In genomic region chr4:143350047-143351015, GRCm38 (mm10) we compare ENCODE assay signal across 9 mouse cellular contexts. TPM values are rescaled to one million over a fixed set of nuclear protein-coding genes. Genes with fewer than 3 reads are reported as not detected.
DNase-seq lines count a peak whose midpoint lies in the region; ATAC-seq and TF ChIP-seq lines count a peak whose summit lies in the region.
"Had no signal": no experiment of that assay in that cellular context is flagged by ENCODE, and none has a peak within 500 bp of the region (broad histone marks: within the 10 kb centered on the region; RNA-seq: fewer than 3 reads in every experiment).

No protein-coding gene starts in this region.

- no peak for DNase-seq in heart, adult 2 months
- DNase-seq in heart, adult 11 months, result no peak
- peak; percentile 41 for DNase-seq in embryo, embryonic 9.5 days (ENCODE audit: extremely low spot score)
- peak; percentile 72 for DNase-seq in intestine, embryonic 14.5 days (ENCODE audit: low spot score)
- DNase-seq in thymus, postnatal 0 days (ENCODE audit: low spot score), result no peak

- intact Hi-C loops in heart, adult 2 months (cut with DNase I), result no loop called here

- no peak for TF ChIP-seq EP300 in heart, adult 2 months (IDR thresholded peaks at IDR 0.05; ENCODE audit: insufficient read depth, low read depth, low read length)
- no peak for TF ChIP-seq EP300 in ES-Bruce4 (IDR thresholded peaks at IDR 0.05; ENCODE audit: insufficient read depth, low read depth, low read length)

- no peaks in the 10 kb centered on the region for H3K4me1 ChIP-seq in heart, adult 2 months (ENCODE audit: control insufficient read depth, insufficient read depth, low read length)
- H3K4me1 ChIP-seq in ES-Bruce4 (ENCODE audit: control insufficient read depth, insufficient read depth, low read length), result no peaks in the 10 kb centered on the region
- peaks cover 9% of the 10 kb centered on the region; the same call in 1 of the 2 replicates for H3K4me1 ChIP-seq in intestine, embryonic 14.5 days (replicated peaks; ENCODE audit: control insufficient read depth, insufficient read depth, low read length)
- H3K4me1 ChIP-seq in neural tube, embryonic 15.5 days, result peaks cover 20% of the 10 kb centered on the region

- TF ChIP-seq CTCF in heart, adult 2 months (IDR thresholded peaks at IDR 0.05), result no peak
- TF ChIP-seq CTCF in ES-Bruce4 (IDR thresholded peaks at IDR 0.05; ENCODE audit: low read depth, low read length), result no peak

- no peaks in the 10 kb centered on the region for H3K36me3 ChIP-seq in heart, adult 2 months (ENCODE audit: control insufficient read depth, insufficient read depth, low read length)
- no peaks in the 10 kb centered on the region for H3K36me3 ChIP-seq in ES-Bruce4 (ENCODE audit: control insufficient read depth, insufficient read depth, low read length, poor library complexity, severe bottlenecking)
- H3K36me3 ChIP-seq in intestine, embryonic 14.5 days (ENCODE audit: control insufficient read depth, insufficient read depth, low read length), result no peaks in the 10 kb centered on the region
- H3K36me3 ChIP-seq in neural tube, embryonic 15.5 days, result no peaks in the 10 kb centered on the region

- no peak for TF ChIP-seq POLR2A in heart, adult 2 months (IDR thresholded peaks at IDR 0.05; ENCODE audit: insufficient read depth, low read depth, low read length)
- TF ChIP-seq POLR2A in ES-Bruce4 (IDR thresholded peaks at IDR 0.05; ENCODE audit: insufficient read depth, low read length), result no peak

- no peak overlapping the region for H3K27ac ChIP-seq in heart, adult 2 months
- H3K27ac ChIP-seq in ES-Bruce4 (ENCODE audit: insufficient read depth, low read length), result no peak overlapping the region
- H3K27ac ChIP-seq in intestine, embryonic 14.5 days (ENCODE audit: low read depth), result no peak overlapping the region
- no peak overlapping the region for H3K27ac ChIP-seq in neural tube, embryonic 15.5 days (replicated peaks)

- peaks cover 5% of the 10 kb centered on the region for H3K27me3 ChIP-seq in heart, adult 2 months (ENCODE audit: control insufficient read depth, insufficient read depth, low read length)
- H3K27me3 ChIP-seq in ES-Bruce4 (ENCODE audit: control insufficient read depth, insufficient read depth, low read length, poor library complexity, severe bottlenecking), result peaks cover 10% of the 10 kb centered on the region; the same call in 1 of the 2 replicates
- H3K27me3 ChIP-seq in intestine, embryonic 14.5 days (replicated peaks; ENCODE audit: control insufficient read depth, insufficient read depth, low read length), result peaks cover 54% of the 10 kb centered on the region
- peaks cover 49% of the 10 kb centered on the region for H3K27me3 ChIP-seq in neural tube, embryonic 15.5 days (replicated peaks)

- H3K9ac ChIP-seq in heart, adult 2 months (ENCODE audit: low read depth, low read length), result peak overlapping the region; percentile 26; the same call in 1 of the 2 replicates
- H3K9ac ChIP-seq in ES-Bruce4 (ENCODE audit: low read depth, poor library complexity, severe bottlenecking), result peak overlapping the region; percentile 52
- no peak overlapping the region for H3K9ac ChIP-seq in intestine, embryonic 14.5 days (ENCODE audit: low read length)
- peak overlapping the region; percentile 58 for H3K9ac ChIP-seq in neural tube, embryonic 15.5 days (replicated peaks)

- no peaks in the 10 kb centered on the region for H3K9me3 ChIP-seq in ES-Bruce4 (replicated peaks; ENCODE audit: control insufficient read depth, insufficient read depth, low read length, poor library complexity, severe bottlenecking)
- H3K9me3 ChIP-seq in intestine, embryonic 14.5 days (ENCODE audit: control insufficient read depth, low read length), result no peaks in the 10 kb centered on the region
- H3K9me3 ChIP-seq in neural tube, embryonic 15.5 days (replicated peaks), result no peaks in the 10 kb centered on the region

- peak overlapping the region; percentile 83 for H3K4me2 ChIP-seq in intestine, embryonic 14.5 days (ENCODE audit: low read length)
- H3K4me2 ChIP-seq in neural tube, embryonic 15.5 days, result peak overlapping the region; percentile 100

- H3K79me2 ChIP-seq in heart, adult 2 months (replicated peaks; ENCODE audit: control insufficient read depth, insufficient read depth, low read length), result no peaks in the 10 kb centered on the region

- H3K4me3 ChIP-seq in heart, adult 2 months, result peak overlapping the region; percentile 30
- H3K4me3 ChIP-seq in ES-Bruce4 (ENCODE audit: low read depth, low read length), result peak overlapping the region; percentile 57
- H3K4me3 ChIP-seq in intestine, embryonic 14.5 days (ENCODE audit: low read depth, low read length), result peak overlapping the region; percentile 37
- H3K4me3 ChIP-seq in neural tube, embryonic 15.5 days (replicated peaks), result peak overlapping the region; percentile 52

- peak; percentile 35 for ATAC-seq in intestine, embryonic 14.5 days (replicated peaks; ENCODE audit: low FRiP score, low TSS enrichment, low read depth)
- ATAC-seq in neural tube, embryonic 15.5 days (ENCODE audit: low FRiP score), result peak; percentile 72
- ATAC-seq in activated CD4-positive, CD25-positive, alpha-beta regulatory T cell, adult 4 months, result no peak

- WGBS in heart, adult 2 months, result 4% methylated on average over 72 of the region's 72 CpGs
- WGBS in intestine, embryonic 14.5 days, result 4% methylated on average over 71 of the region's 72 CpGs
- WGBS in neural tube, embryonic 15.5 days, result 3% methylated on average over 72 of the region's 72 CpGs

RNA-seq across cellular contexts. Expression of gene Lrrc38, which starts 0.8 kb away (rescaled TPM):
- not detected for total RNA-seq in heart, adult 2 months (2021)
- polyA plus RNA-seq in heart, adult 2 months (2012; rRNA removed), result 0.47 and 1.8 TPM in 2 replicates
- not detected in 2 replicates for polyA plus RNA-seq in ES-Bruce4 (2011; ENCODE audit: insufficient read depth, insufficient read length, low read depth, missing spikeins)
- polyA plus RNA-seq in intestine, embryonic 14.5 days (2014; fragmentation: Nextera tagmentation; extraction: Ambion mirVana), result 0.18 TPM in 1 of 2 replicates, not detected in the other
- 0.59 and 0.70 TPM in 2 replicates for polyA plus RNA-seq in neural tube, embryonic 15.5 days (2015; fragmentation: Nextera tagmentation; extraction: Ambion mirVana)
- polyA plus RNA-seq in activated CD4-positive, CD25-positive, alpha-beta regulatory T cell, adult 4 months (2017; shearing (Covaris generic)), result not detected
- not detected in 2 replicates for polyA plus RNA-seq in thymus, postnatal 0 days (2015; fragmentation: Nextera tagmentation; extraction: Ambion mirVana)
- polyA plus RNA-seq: spleen, adult 2 months had no signal

RNA-seq across cellular contexts. Expression of gene Pramel1, which starts 43.9 kb away (rescaled TPM):
- not detected for total RNA-seq in heart, adult 2 months (2021)
- not detected in 2 replicates for polyA plus RNA-seq in heart, adult 2 months (2012; rRNA removed)
- 2.0 and 2.1 TPM in 2 replicates for polyA plus RNA-seq in ES-Bruce4 (2011; ENCODE audit: insufficient read depth, insufficient read length, low read depth, missing spikeins)
- polyA plus RNA-seq in intestine, embryonic 14.5 days (2014; fragmentation: Nextera tagmentation; extraction: Ambion mirVana), result not detected in 2 replicates
- not detected in 2 replicates for polyA plus RNA-seq in neural tube, embryonic 15.5 days (2015; fragmentation: Nextera tagmentation; extraction: Ambion mirVana)
- not detected for polyA plus RNA-seq in activated CD4-positive, CD25-positive, alpha-beta regulatory T cell, adult 4 months (2017; shearing (Covaris generic))
- not detected in 2 replicates for polyA plus RNA-seq in thymus, postnatal 0 days (2015; fragmentation: Nextera tagmentation; extraction: Ambion mirVana)
- polyA plus RNA-seq: spleen, adult 2 months had no signal

RNA-seq across cellular contexts. Expression of gene Pdpn, which starts 51.0 kb away (rescaled TPM):
- total RNA-seq in heart, adult 2 months (2021), result 1 to 10 TPM; 5.8 TPM
- 2.7 and 5.0 TPM in 2 replicates for polyA plus RNA-seq in heart, adult 2 months (2012; rRNA removed)
- polyA plus RNA-seq in ES-Bruce4 (2011; ENCODE audit: insufficient read depth, insufficient read length, low read depth, missing spikeins), result 179 and 198 TPM in 2 replicates
- polyA plus RNA-seq in intestine, embryonic 14.5 days (2014; fragmentation: Nextera tagmentation; extraction: Ambion mirVana), result 36.3 and 37.6 TPM in 2 replicates
- polyA plus RNA-seq in neural tube, embryonic 15.5 days (2015; fragmentation: Nextera tagmentation; extraction: Ambion mirVana), result 25.5 and 29.0 TPM in 2 replicates
- under 1 TPM in 1 of 2 experiments, not detected in 1; 0.45 TPM for polyA plus RNA-seq in activated CD4-positive, CD25-positive, alpha-beta regulatory T cell, adult 4 months (2017; shearing (Covaris generic))
- 20.0 and 20.2 TPM in 2 replicates for polyA plus RNA-seq in thymus, postnatal 0 days (2015; fragmentation: Nextera tagmentation; extraction: Ambion mirVana)

Comparison
In these comparisons a context has a peak if more than half of its experiments do, and no peak if none do; other contexts are left out.
1. DNase-seq: peak in embryo, embryonic 9.5 days (single experiment) and intestine, embryonic 14.5 days (single experiment); none in heart, adult 2 months (0 of 2), heart, adult 11 months (single experiment) and thymus, postnatal 0 days (single experiment).
2. Peak in every context shown above with its lines, with median percentiles within 50 percentile points of each other: H3K4me3 ChIP-seq.